Mouse (Mus musculus): ENCODE data around the gene Nupl1. TPM values are rescaled to one million over a fixed set of nuclear protein-coding genes. Genes with fewer than 3 reads are reported as not detected.

The Nupl1 gene
- total RNA-seq, 2 experiments from 2014 or later, result 0.17 TPM; not detected in 1

GRCm38 (mm10) chr14:60177614-60178570 lies 73.3 kb downstream of the Nupl1 start:
- intact Hi-C loops (cut with DNase I), result no loop called here
- DNase-seq (ENCODE audit: extremely low spot score in 1 of 2, low spot score in 2 of 2), result peak; percentile 25 to 56

GRCm38 (mm10) chr14:60176891-60177613 lies 74.2 kb downstream of the Nupl1 start:
- peak; percentile 71 to 80 for DNase-seq (ENCODE audit: extremely low spot score in 1 of 2, low spot score in 2 of 2)
- intact Hi-C loops (cut with DNase I), result no loop called here

GRCm38 (mm10) chr14:60176469-60176890 lies 74.8 kb downstream of the Nupl1 start:
- no peak for DNase-seq (ENCODE audit: extremely low spot score in 1 of 2, low spot score in 2 of 2)
- intact Hi-C loops (cut with DNase I), result no loop called here

GRCm38 (mm10) chr14:60172286-60173055 lies 78.8 kb downstream of the Nupl1 start:
- intact Hi-C loops (cut with DNase I), result no loop called here
- DNase-seq (ENCODE audit: extremely low spot score in 1 of 2, low spot score in 2 of 2), result no peak

- intact Hi-C loops (cut with DNase I), result no loop called here
- no peak for DNase-seq (ENCODE audit: extremely low spot score in 1 of 2, low spot score in 2 of 2)
These were observed 80.2 kb downstream of the Nupl1 start for GRCm38 (mm10) chr14:60170845-60171610.

- intact Hi-C loops (cut with DNase I), result no loop called here
These were observed 87.9 kb downstream of the Nupl1 start for GRCm38 (mm10) chr14:60163367-60163766.

GRCm38 (mm10) chr14:60152373-60152772 lies 98.9 kb downstream of the Nupl1 start:
- DNase-seq (ENCODE audit: extremely low spot score in 1 of 2, low spot score in 2 of 2), result no peak
- intact Hi-C loops (cut with DNase I), result no loop called here

More at GRCm38 (mm10) chr14:60163367-60163766, 87.9 kb downstream of the Nupl1 start:
- no peak for DNase-seq (ENCODE audit: extremely low spot score in 1 of 2, low spot score in 2 of 2)

- intact Hi-C loops (cut with DNase I), result no loop called here
These were observed 102.3 kb downstream of the Nupl1 start for GRCm38 (mm10) chr14:60148893-60149292.

GRCm38 (mm10) chr14:60143234-60143633 lies 108.0 kb downstream of the Nupl1 start:
- intact Hi-C loops (cut with DNase I), result no loop called here

More at GRCm38 (mm10) chr14:60148893-60149292, 102.3 kb downstream of the Nupl1 start:
- no peak for DNase-seq (ENCODE audit: extremely low spot score in 1 of 2, low spot score in 2 of 2)

GRCm38 (mm10) chr14:60138339-60138738 lies 112.9 kb downstream of the Nupl1 start:
- DNase-seq (ENCODE audit: extremely low spot score in 1 of 2, low spot score in 2 of 2), result no peak
- intact Hi-C loops (cut with DNase I), result no loop called here

More at GRCm38 (mm10) chr14:60143234-60143633, 108.0 kb downstream of the Nupl1 start:
- DNase-seq (ENCODE audit: extremely low spot score in 1 of 2, low spot score in 2 of 2), result no peak

- intact Hi-C loops (cut with DNase I), result no loop called here
- no peak for DNase-seq (ENCODE audit: extremely low spot score in 1 of 2, low spot score in 2 of 2)
These were observed 113.4 kb downstream of the Nupl1 start for GRCm38 (mm10) chr14:60137812-60138211.

GRCm38 (mm10) chr14:60135801-60136200 lies 115.4 kb downstream of the Nupl1 start:
- intact Hi-C loops (cut with DNase I), result no loop called here
- DNase-seq (ENCODE audit: extremely low spot score in 1 of 2, low spot score in 2 of 2), result no peak

- intact Hi-C loops (cut with DNase I), result no loop called here
- no peak for DNase-seq (ENCODE audit: extremely low spot score in 1 of 2, low spot score in 2 of 2)
These were observed 116.5 kb downstream of the Nupl1 start for GRCm38 (mm10) chr14:60134720-60135119.

Small RNA genes lying within 50 kb of the gene (microRNA-seq; reads per million reads assigned to microRNA genes)
- not detected for gene Mir719

Other genes starting within 250 kb of the Nupl1 start
- 10 to 100 TPM; 80.4 to 81.2 TPM for gene Atp8a2, start 54.3 kb downstream of the Nupl1 start, total RNA-seq (2021)
- 100 to 1,000 TPM; 114 to 123 TPM for gene Gm49336, start 76 bp upstream of the Nupl1 start, total RNA-seq (2021)
- 100 to 1,000 TPM; 104 TPM for gene Mtmr6, start 13.8 kb upstream of the Nupl1 start, total RNA-seq (2021)
- 10 to 100 TPM; 37.3 to 40.8 TPM for gene Amer2, start 121.8 kb upstream of the Nupl1 start, total RNA-seq (2021)

Data from left cerebral cortex, postnatal 10 days (tissue).